10 mouse cellular contexts compared by ENCODE assay signal in genomic region chr9:46302142-46302541, GRCm38 (mm10). TPM values are rescaled to one million over a fixed set of nuclear protein-coding genes. Genes with fewer than 3 reads are reported as not detected.
DNase-seq lines count a peak whose midpoint lies in the region; ATAC-seq and TF ChIP-seq lines count a peak whose summit lies in the region.
"Had no signal": no experiment of that assay in that cellular context is flagged by ENCODE, and none has a peak within 500 bp of the region (broad histone marks: within the 10 kb centered on the region; RNA-seq: fewer than 3 reads in every experiment).

No protein-coding gene starts in this region.

- no peaks in the 10 kb centered on the region for H3K9me3 ChIP-seq in liver, embryonic 12.5 days (replicated peaks)
- no peaks in the 10 kb centered on the region for H3K9me3 ChIP-seq in limb, embryonic 14.5 days (ENCODE audit: control insufficient read depth, low read length)
- H3K9me3 ChIP-seq in neural tube, embryonic 14.5 days (ENCODE audit: control insufficient read depth, low read length), result no peaks in the 10 kb centered on the region

- DNase-seq in liver, result peak; percentile 44
- DNase-seq in Patski (ENCODE audit: low read depth, low spot score), result no peak
- peak; percentile 30 to 41 for DNase-seq in heart, postnatal 36 days
- peak; percentile 69 for DNase-seq in limb, embryonic 14.5 days (ENCODE audit: low spot score)
- no peak for DNase-seq in yolk sac, embryonic 10.5 days (ENCODE audit: low spot score)

- 5% methylated on average over 2 of the region's 2 CpGs for WGBS in liver, embryonic 12.5 days (ENCODE audit: insufficient replicate concordance)
- WGBS in limb, embryonic 14.5 days, result 16% methylated on average over 2 of the region's 2 CpGs
- 13% methylated on average over 2 of the region's 2 CpGs for WGBS in neural tube, embryonic 14.5 days

- no peak overlapping the region for H3K4me2 ChIP-seq in liver, embryonic 12.5 days
- no peak overlapping the region for H3K4me2 ChIP-seq in limb, embryonic 14.5 days (replicated peaks; ENCODE audit: low read depth, low read length, severe bottlenecking)
- no peak overlapping the region for H3K4me2 ChIP-seq in neural tube, embryonic 14.5 days (ENCODE audit: low read depth, low read length)

- CTCF ChIA-PET in Patski (lab: Charles Lee), result interaction anchor here (1.3 to 6.6 kb wide), 3 partner anchors 10 to 18 kb away, joined by 4 to 45 read pairs (median 10); partner anchors contain the start of gene 4931429L15Rik

- POLR2A ChIA-PET in Patski (lab: Charles Lee), result no interaction called here

- no peak overlapping the region for H3K27ac ChIP-seq in liver, embryonic 12.5 days
- no peak overlapping the region for H3K27ac ChIP-seq in limb, embryonic 14.5 days (replicated peaks; ENCODE audit: low read depth, low read length)
- no peak overlapping the region for H3K27ac ChIP-seq in neural tube, embryonic 14.5 days (ENCODE audit: low read depth, low read length)

- peaks cover 6% of the 10 kb centered on the region for H3K27me3 ChIP-seq in liver, embryonic 12.5 days (replicated peaks)
- H3K27me3 ChIP-seq in Patski, result no peaks in the 10 kb centered on the region
- H3K27me3 ChIP-seq in limb, embryonic 14.5 days (ENCODE audit: control insufficient read depth, insufficient read depth, low read length), result no peaks in the 10 kb centered on the region
- H3K27me3 ChIP-seq in neural tube, embryonic 14.5 days (ENCODE audit: control insufficient read depth, insufficient read depth, low read length), result no peaks in the 10 kb centered on the region

- intact Hi-C loops in heart, postnatal 36 days (cut with DNase I), result no loop called here

- TF ChIP-seq CTCF in Patski (IDR thresholded peaks at IDR 0.05), result peak; percentile 93

- in situ Hi-C loops in Patski (cut with MboI; ENCODE audit: low pct_unique_long_range_greater_than_20kb), result no loop called here

- peaks cover 27% of the 10 kb centered on the region for H3K36me3 ChIP-seq in liver, embryonic 12.5 days
- H3K36me3 ChIP-seq in limb, embryonic 14.5 days (ENCODE audit: control insufficient read depth, insufficient read depth, low read length), result peaks cover 29% of the 10 kb centered on the region
- H3K36me3 ChIP-seq in neural tube, embryonic 14.5 days (ENCODE audit: control insufficient read depth, insufficient read depth, low read length), result peaks cover 17% of the 10 kb centered on the region; the same call in 1 of the 2 replicates

- no peak overlapping the region for H3K4me3 ChIP-seq in liver, embryonic 12.5 days
- H3K4me3 ChIP-seq in limb, embryonic 14.5 days (replicated peaks; ENCODE audit: low read length), result no peak overlapping the region
- no peak overlapping the region for H3K4me3 ChIP-seq in neural tube, embryonic 14.5 days (ENCODE audit: low read depth, low read length)
- H3K4me3 ChIP-seq: myocyte had no signal

- no peak for ATAC-seq in liver, embryonic 12.5 days
- no peak for ATAC-seq in Patski
- peak; percentile 72 for ATAC-seq in common myeloid progenitor, adult 5-6 weeks (replicated peaks; ENCODE audit: low read depth, poor library complexity, severe bottlenecking)
- ATAC-seq in limb, embryonic 14.5 days (ENCODE audit: low FRiP score, low read depth), result no peak; the same call in 1 of the 2 replicates
- peak; percentile 34 for ATAC-seq in neural tube, embryonic 14.5 days (ENCODE audit: low read depth)

- TF ChIP-seq POLR2A in limb, embryonic 14.5 days (IDR thresholded peaks at IDR 0.05; ENCODE audit: borderline replicate concordance, extremely low read depth, insufficient read depth, insufficient read length), result no peak

- no peak overlapping the region for H3K9ac ChIP-seq in liver, embryonic 12.5 days
- H3K9ac ChIP-seq in limb, embryonic 14.5 days (ENCODE audit: low read depth, low read length, severe bottlenecking), result no peak overlapping the region
- no peak overlapping the region for H3K9ac ChIP-seq in neural tube, embryonic 14.5 days (replicated peaks; ENCODE audit: low read depth, low read length)

- H3K4me1 ChIP-seq in liver, embryonic 12.5 days, result no peaks in the 10 kb centered on the region
- H3K4me1 ChIP-seq in limb, embryonic 14.5 days (ENCODE audit: control insufficient read depth, insufficient read depth, low read length), result no peaks in the 10 kb centered on the region
- no peaks in the 10 kb centered on the region for H3K4me1 ChIP-seq in neural tube, embryonic 14.5 days (ENCODE audit: control insufficient read depth, insufficient read depth, low read length)

RNA-seq across cellular contexts. Expression of gene 4931429L15Rik, which starts 17.6 kb away (rescaled TPM):
- not detected in 2 replicates for polyA plus RNA-seq in liver, embryonic 12.5 days (2016; fragmentation: Nextera tagmentation; extraction: Ambion mirVana)
- polyA plus RNA-seq in Patski (2021), result not detected
- not detected in 2 replicates for total RNA-seq in common myeloid progenitor, adult 5-6 weeks (2017)
- total RNA-seq in heart, postnatal 36 days (2021), result not detected
- polyA plus RNA-seq in limb, embryonic 14.5 days (2012; rRNA removed), result not detected in 2 replicates
- not detected in 2 replicates for polyA plus RNA-seq in limb, embryonic 14.5 days (2014; fragmentation: Nextera tagmentation; extraction: Ambion mirVana)
- polyA plus RNA-seq in neural tube, embryonic 14.5 days (2014; fragmentation: Nextera tagmentation; extraction: Ambion mirVana), result not detected in 2 replicates
- total RNA-seq: gastrocnemius, postnatal 4 days had no signal
- polyA plus RNA-seq: myocyte had no signal

RNA-seq across cellular contexts. Expression of gene Bud13, which starts 19.3 kb away (rescaled TPM):
- 12.3 and 13.2 TPM in 2 replicates for polyA plus RNA-seq in liver, embryonic 12.5 days (2016; fragmentation: Nextera tagmentation; extraction: Ambion mirVana)
- 17.2 TPM for polyA plus RNA-seq in Patski (2021)
- total RNA-seq in common myeloid progenitor, adult 5-6 weeks (2017), result 12.1 and 16.4 TPM in 2 replicates
- 1 to 10 TPM; 7.5 to 9.1 TPM for total RNA-seq in heart, postnatal 36 days (2021)
- 23.1 and 23.4 TPM in 2 replicates for polyA plus RNA-seq in limb, embryonic 14.5 days (2012; rRNA removed)
- 19.2 and 23.7 TPM in 2 replicates for polyA plus RNA-seq in limb, embryonic 14.5 days (2014; fragmentation: Nextera tagmentation; extraction: Ambion mirVana)
- 14.8 and 15.4 TPM in 2 replicates for polyA plus RNA-seq in neural tube, embryonic 14.5 days (2014; fragmentation: Nextera tagmentation; extraction: Ambion mirVana)

RNA-seq across cellular contexts. Expression of gene Zpr1, which starts 29.3 kb away (rescaled TPM):
- 55.4 and 56.0 TPM in 2 replicates for polyA plus RNA-seq in liver, embryonic 12.5 days (2016; fragmentation: Nextera tagmentation; extraction: Ambion mirVana)
- 55.1 TPM for polyA plus RNA-seq in Patski (2021)
- 50.0 and 51.2 TPM in 2 replicates for total RNA-seq in common myeloid progenitor, adult 5-6 weeks (2017)
- total RNA-seq in heart, postnatal 36 days (2021), result 10 to 100 TPM; 19.5 to 24.6 TPM
- 28.2 and 38.7 TPM in 2 replicates for polyA plus RNA-seq in limb, embryonic 14.5 days (2012; rRNA removed)
- 54.2 and 59.9 TPM in 2 replicates for polyA plus RNA-seq in limb, embryonic 14.5 days (2014; fragmentation: Nextera tagmentation; extraction: Ambion mirVana)
- polyA plus RNA-seq in neural tube, embryonic 14.5 days (2014; fragmentation: Nextera tagmentation; extraction: Ambion mirVana), result 55.0 and 59.4 TPM in 2 replicates

RNA-seq across cellular contexts. Expression of gene Apoa5, which starts 33.7 kb away (rescaled TPM):
- polyA plus RNA-seq in liver, embryonic 12.5 days (2016; fragmentation: Nextera tagmentation; extraction: Ambion mirVana), result 0.25 and 0.33 TPM in 2 replicates
- not detected for polyA plus RNA-seq in Patski (2021)
- total RNA-seq in common myeloid progenitor, adult 5-6 weeks (2017), result not detected in 2 replicates
- total RNA-seq in heart, postnatal 36 days (2021), result not detected
- not detected in 2 replicates for polyA plus RNA-seq in limb, embryonic 14.5 days (2012; rRNA removed)
- not detected in 2 replicates for polyA plus RNA-seq in limb, embryonic 14.5 days (2014; fragmentation: Nextera tagmentation; extraction: Ambion mirVana)
- not detected in 2 replicates for polyA plus RNA-seq in neural tube, embryonic 14.5 days (2014; fragmentation: Nextera tagmentation; extraction: Ambion mirVana)
- polyA plus RNA-seq: myocyte had no signal

Comparison
In these comparisons a context has a peak if more than half of its experiments do, and no peak if none do; other contexts are left out.
1. DNase-seq: peak in liver (single experiment), heart, postnatal 36 days (2 of 2) and limb, embryonic 14.5 days (single experiment); none in Patski (single experiment) and yolk sac, embryonic 10.5 days (single experiment).
2. ATAC-seq: peak in common myeloid progenitor, adult 5-6 weeks (single experiment) and neural tube, embryonic 14.5 days (single experiment); none in liver, embryonic 12.5 days (single experiment), Patski (single experiment) and limb, embryonic 14.5 days (single experiment).